Mouse (Mus musculus): ENCODE data around the gene Begain. TPM values are rescaled to one million over a fixed set of nuclear protein-coding genes. Genes with fewer than 3 reads are reported as not detected.

Begain gene
- total and polyA plus RNA-seq, 3 experiments: 0.08 to 0.74 (median 0.23) TPM

DNA sequence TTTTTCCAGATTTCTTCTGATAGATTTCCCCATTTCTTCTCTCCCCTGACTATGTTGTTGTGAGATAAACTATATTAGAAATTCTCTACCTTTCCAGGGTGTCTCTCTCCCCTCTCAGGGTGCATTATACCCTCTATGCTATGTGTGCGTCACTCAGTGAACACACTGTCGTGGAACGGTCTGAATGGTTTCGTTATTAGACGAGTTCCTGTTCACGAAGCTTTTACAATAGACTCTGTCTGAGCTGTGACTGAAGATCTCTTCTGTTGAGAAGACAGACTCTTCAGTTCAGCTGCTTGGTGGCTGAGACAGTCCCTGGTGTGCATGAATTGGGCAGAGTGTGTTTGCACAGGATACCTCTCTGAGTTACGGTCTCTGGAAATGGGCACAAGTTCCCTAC lies 32.4 kb upstream of the Begain start:
- no peak overlapping the region for H3K4me3 ChIP-seq
- H3K4me1 ChIP-seq (ENCODE audit: control insufficient read depth, insufficient read depth, low read length): no peaks in the 10 kb centered on the region
- H3K36me3 ChIP-seq (ENCODE audit: control insufficient read depth, insufficient read depth, low read length): no peaks in the 10 kb centered on the region
- H3K9ac ChIP-seq (ENCODE audit: low read depth, low read length): no peak overlapping the region
- no peak for TF ChIP-seq POLR2A (IDR thresholded peaks at IDR 0.05; ENCODE audit: insufficient read depth, low read depth, low read length)
- no peak for TF ChIP-seq EP300 (IDR thresholded peaks at IDR 0.05; ENCODE audit: insufficient read depth, low read depth, low read length)
- TF ChIP-seq CTCF (IDR thresholded peaks at IDR 0.05): no peak
- intact Hi-C loops (cut with DNase I): no loop called here
- no peak overlapping the region for H3K27ac ChIP-seq
- no peak for DNase-seq
- no peaks in the 10 kb centered on the region for H3K79me2 ChIP-seq (replicated peaks; ENCODE audit: control insufficient read depth, insufficient read depth, low read length)
- no peaks in the 10 kb centered on the region for H3K27me3 ChIP-seq (ENCODE audit: control insufficient read depth, insufficient read depth, low read length)
- 87% methylated on average over 7 of the region's 7 CpGs for WGBS

DNA sequence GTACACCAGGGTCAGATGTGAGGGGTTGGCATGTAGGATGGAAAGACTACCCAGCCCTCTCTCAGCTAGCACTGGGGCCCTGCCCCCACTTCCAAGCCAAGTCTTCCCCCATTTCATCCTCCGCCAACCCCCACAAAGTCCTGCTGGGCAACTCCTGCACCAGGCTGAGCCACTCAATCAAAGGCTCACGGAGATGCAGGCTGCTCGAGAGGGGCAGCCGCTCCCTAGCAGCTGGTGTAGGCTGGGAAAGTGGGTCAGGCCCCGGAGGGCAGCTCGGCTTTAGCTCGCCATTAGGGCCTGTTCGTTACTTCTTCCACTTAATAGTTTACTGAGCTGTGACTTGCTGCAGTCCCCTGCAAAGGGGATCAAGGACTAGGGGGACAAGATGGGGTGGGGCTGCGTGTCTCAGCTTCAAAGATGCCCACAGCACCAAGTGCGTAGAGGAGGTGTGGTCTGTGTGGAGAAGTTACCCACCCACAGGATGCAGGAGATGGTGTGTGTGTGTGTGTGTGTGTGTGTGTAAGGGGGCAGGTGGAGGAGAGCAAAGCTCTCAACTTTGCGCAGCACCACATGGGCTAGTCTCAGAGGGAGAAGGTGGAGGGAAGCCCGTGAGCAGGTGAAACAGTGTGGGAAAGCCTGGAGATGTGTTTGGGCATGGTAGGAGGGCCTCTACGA lies 22.6 kb upstream of the Begain start:
- Histone ChIP-seq H3K4me1 (ENCODE audit: control insufficient read depth, insufficient read depth, low read length) (no peaks in the 10 kb centered on the region), H3K79me2 (replicated peaks; ENCODE audit: control insufficient read depth, insufficient read depth, low read length) (no peaks in the 10 kb centered on the region), H3K9ac (ENCODE audit: low read depth, low read length) (no peak overlapping the region), H3K27me3 (ENCODE audit: control insufficient read depth, insufficient read depth, low read length) (no peaks in the 10 kb centered on the region), H3K36me3 (ENCODE audit: control insufficient read depth, insufficient read depth, low read length) (no peaks in the 10 kb centered on the region), H3K27ac (no peak overlapping the region), H3K4me3 (no peak overlapping the region)
- no peak for DNase-seq
- no peak for TF ChIP-seq EP300 (IDR thresholded peaks at IDR 0.05; ENCODE audit: insufficient read depth, low read depth, low read length)
- no peak for TF ChIP-seq CTCF (IDR thresholded peaks at IDR 0.05)
- WGBS: 67% methylated on average over 13 of the region's 13 CpGs
- intact Hi-C loops (cut with DNase I): no loop called here

DNA sequence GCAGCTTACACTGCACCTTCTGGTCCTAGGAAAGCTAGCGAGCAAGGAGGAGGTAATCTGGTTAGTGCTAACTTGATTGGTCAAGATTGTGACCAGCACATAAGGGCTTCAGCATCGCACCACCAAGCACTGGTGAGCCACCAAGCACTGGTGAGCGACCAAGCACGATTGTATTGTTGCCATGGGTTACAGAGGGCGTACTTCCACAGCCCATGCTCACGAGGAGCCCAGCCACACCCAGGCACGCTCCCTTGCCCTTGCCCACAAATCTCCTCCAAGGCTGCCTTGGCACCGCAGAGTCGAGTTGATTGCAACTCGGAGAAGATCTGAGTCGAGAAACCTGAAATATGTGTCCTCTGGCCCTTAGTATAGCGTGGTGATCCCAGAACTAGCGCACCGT lies 22.0 kb upstream of the Begain start:
- no peaks in the 10 kb centered on the region for H3K79me2 ChIP-seq (replicated peaks; ENCODE audit: control insufficient read depth, insufficient read depth, low read length)
- 79% methylated on average over 14 of the region's 14 CpGs for WGBS
- intact Hi-C loops (cut with DNase I): no loop called here
- H3K4me1 ChIP-seq (ENCODE audit: control insufficient read depth, insufficient read depth, low read length): no peaks in the 10 kb centered on the region
- no peak overlapping the region for H3K9ac ChIP-seq (ENCODE audit: low read depth, low read length)
- no peak overlapping the region for H3K4me3 ChIP-seq
- H3K27me3 ChIP-seq (ENCODE audit: control insufficient read depth, insufficient read depth, low read length): no peaks in the 10 kb centered on the region
- no peak overlapping the region for H3K27ac ChIP-seq
- DNase-seq: no peak
- no peak for TF ChIP-seq EP300 (IDR thresholded peaks at IDR 0.05; ENCODE audit: insufficient read depth, low read depth, low read length)
- no peak for TF ChIP-seq POLR2A (IDR thresholded peaks at IDR 0.05; ENCODE audit: insufficient read depth, low read depth, low read length)
- TF ChIP-seq CTCF (IDR thresholded peaks at IDR 0.05): no peak
- no peaks in the 10 kb centered on the region for H3K36me3 ChIP-seq (ENCODE audit: control insufficient read depth, insufficient read depth, low read length)

DNA sequence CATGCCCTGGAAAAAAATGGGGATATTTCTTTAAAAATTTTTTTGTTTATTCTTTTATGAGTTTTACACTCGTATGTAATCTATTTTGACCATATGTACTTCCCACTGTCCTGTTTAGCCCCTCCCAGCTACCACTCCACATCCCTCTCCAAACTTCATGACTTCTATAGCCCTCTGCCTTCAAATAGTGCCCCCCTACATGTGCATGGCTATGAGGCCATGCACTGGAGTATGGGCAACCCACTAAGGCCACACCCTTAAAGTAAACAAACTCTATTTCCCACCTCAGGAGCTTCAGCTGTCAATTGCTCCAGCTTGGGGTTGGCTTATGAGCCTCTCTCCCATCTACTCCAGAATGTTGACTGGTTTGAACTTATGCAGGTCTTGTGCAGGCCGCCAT lies 18.1 kb upstream of the Begain start:
- Histone ChIP-seq H3K4me1 (ENCODE audit: control insufficient read depth, insufficient read depth, low read length) (no peaks in the 10 kb centered on the region), H3K27me3 (ENCODE audit: control insufficient read depth, insufficient read depth, low read length) (no peaks in the 10 kb centered on the region), H3K36me3 (ENCODE audit: control insufficient read depth, insufficient read depth, low read length) (no peaks in the 10 kb centered on the region), H3K4me3 (no peak overlapping the region), H3K79me2 (replicated peaks; ENCODE audit: control insufficient read depth, insufficient read depth, low read length) (no peaks in the 10 kb centered on the region), H3K27ac (no peak overlapping the region), H3K9ac (ENCODE audit: low read depth, low read length) (no peak overlapping the region)
- DNase-seq: no peak
- TF ChIP-seq POLR2A (IDR thresholded peaks at IDR 0.05; ENCODE audit: insufficient read depth, low read depth, low read length): no peak
- TF ChIP-seq EP300 (IDR thresholded peaks at IDR 0.05; ENCODE audit: insufficient read depth, low read depth, low read length): no peak
- no peak for TF ChIP-seq CTCF (IDR thresholded peaks at IDR 0.05)
- WGBS: 66% methylated on average over 2 of the region's 2 CpGs
- intact Hi-C loops (cut with DNase I): no loop called here

DNA sequence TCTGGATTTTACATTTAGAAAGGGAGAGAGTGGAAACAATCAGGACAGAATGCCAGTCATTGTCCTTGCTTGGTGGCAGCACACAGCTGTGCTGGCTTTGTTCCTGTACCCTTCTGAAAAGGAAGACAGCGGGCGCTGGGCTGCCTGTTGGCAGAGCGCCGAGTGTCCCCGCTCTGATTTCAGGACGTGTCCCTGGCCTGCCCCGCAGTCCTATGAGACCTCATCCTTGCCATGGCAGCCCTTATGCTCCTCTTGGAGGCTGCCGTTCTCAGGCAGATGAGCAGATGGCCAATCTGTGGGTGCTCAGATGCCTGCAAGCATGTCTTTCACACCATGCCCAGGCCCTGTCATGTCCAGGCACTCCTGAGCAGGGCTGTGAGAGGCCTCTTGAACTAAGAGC lies 17.7 kb upstream of the Begain start:
- Histone ChIP-seq H3K36me3 (ENCODE audit: control insufficient read depth, insufficient read depth, low read length) (no peaks in the 10 kb centered on the region), H3K9ac (ENCODE audit: low read depth, low read length) (no peak overlapping the region), H3K79me2 (replicated peaks; ENCODE audit: control insufficient read depth, insufficient read depth, low read length) (no peaks in the 10 kb centered on the region), H3K4me1 (ENCODE audit: control insufficient read depth, insufficient read depth, low read length) (no peaks in the 10 kb centered on the region), H3K27me3 (ENCODE audit: control insufficient read depth, insufficient read depth, low read length) (no peaks in the 10 kb centered on the region), H3K27ac (no peak overlapping the region), H3K4me3 (no peak overlapping the region)
- 65% methylated on average over 8 of the region's 8 CpGs for WGBS
- intact Hi-C loops (cut with DNase I): no loop called here
- TF ChIP-seq CTCF (IDR thresholded peaks at IDR 0.05) (no peak), POLR2A (IDR thresholded peaks at IDR 0.05; ENCODE audit: insufficient read depth, low read depth, low read length) (no peak), EP300 (IDR thresholded peaks at IDR 0.05; ENCODE audit: insufficient read depth, low read depth, low read length) (no peak)
- no peak for DNase-seq

DNA sequence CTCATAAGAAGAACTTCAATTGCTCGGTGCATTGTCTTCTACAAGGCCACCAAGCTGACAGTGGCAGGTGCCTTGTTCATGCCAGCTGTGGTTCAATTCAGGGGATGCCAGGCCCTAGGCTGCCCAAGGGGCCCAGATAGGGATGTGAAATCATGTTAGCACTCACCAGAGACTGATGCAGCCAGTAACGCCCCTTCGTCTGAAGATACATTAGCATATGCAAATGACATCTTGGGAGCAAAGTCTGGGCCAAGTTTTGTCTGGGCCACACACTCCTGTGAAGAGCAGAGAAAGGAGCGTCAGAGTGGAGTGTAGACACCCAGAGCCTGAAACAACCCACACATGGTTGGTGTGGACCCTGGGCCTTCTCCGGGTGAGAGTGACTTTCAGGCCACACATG lies 17.0 kb upstream of the Begain start:
- DNase-seq: no peak
- Histone ChIP-seq H3K4me3 (no peak overlapping the region), H3K27ac (no peak overlapping the region), H3K9ac (ENCODE audit: low read depth, low read length) (no peak overlapping the region), H3K27me3 (ENCODE audit: control insufficient read depth, insufficient read depth, low read length) (no peaks in the 10 kb centered on the region), H3K79me2 (replicated peaks; ENCODE audit: control insufficient read depth, insufficient read depth, low read length) (no peaks in the 10 kb centered on the region), H3K4me1 (ENCODE audit: control insufficient read depth, insufficient read depth, low read length) (no peaks in the 10 kb centered on the region), H3K36me3 (ENCODE audit: control insufficient read depth, insufficient read depth, low read length) (no peaks in the 10 kb centered on the region)
- WGBS: 75% methylated on average over 5 of the region's 5 CpGs
- intact Hi-C loops (cut with DNase I): no loop called here
- TF ChIP-seq POLR2A (IDR thresholded peaks at IDR 0.05; ENCODE audit: insufficient read depth, low read depth, low read length) (no peak), CTCF (IDR thresholded peaks at IDR 0.05) (no peak), EP300 (IDR thresholded peaks at IDR 0.05; ENCODE audit: insufficient read depth, low read depth, low read length) (no peak)
